Mouse (Mus musculus) T-cell, adult 2 months (primary cell): ENCODE data around the gene Trim63.

Experiments used
- DNase-seq: peaks from one replicate; pipeline ENCODE4 v3.0.0; 2022; ENCODE audit warnings: low spot score

Trim63 gene

DNA sequence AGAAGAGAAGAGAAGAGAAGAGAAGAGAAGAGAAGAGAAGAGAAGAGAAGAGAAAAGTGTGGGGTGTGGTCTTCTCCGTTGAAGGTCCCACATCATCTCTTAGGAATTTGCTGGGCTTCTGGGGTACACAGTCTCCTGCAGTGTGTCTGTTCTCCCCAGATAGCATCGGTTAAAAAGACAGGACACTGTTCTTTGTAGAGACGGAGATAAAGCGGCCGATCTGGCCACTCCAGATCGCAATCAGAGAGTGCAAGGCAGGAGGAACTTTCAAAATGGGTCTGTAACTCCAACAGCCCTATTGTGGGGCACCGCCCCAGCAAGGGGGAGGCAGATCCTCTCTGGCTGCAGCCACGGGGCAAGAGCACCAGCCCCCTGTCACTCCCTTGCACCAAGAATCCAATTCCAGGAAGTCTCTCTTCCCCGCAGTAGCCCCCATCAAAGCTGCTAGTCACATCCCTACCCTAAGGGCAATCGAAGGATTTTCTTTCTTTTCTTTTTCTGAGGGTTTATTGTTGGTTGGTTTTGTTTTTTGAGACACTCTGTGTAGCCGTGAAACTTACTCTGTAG lies 27.4 kb downstream of the Trim63 start:
- DNase-seq: no peak

DNA sequence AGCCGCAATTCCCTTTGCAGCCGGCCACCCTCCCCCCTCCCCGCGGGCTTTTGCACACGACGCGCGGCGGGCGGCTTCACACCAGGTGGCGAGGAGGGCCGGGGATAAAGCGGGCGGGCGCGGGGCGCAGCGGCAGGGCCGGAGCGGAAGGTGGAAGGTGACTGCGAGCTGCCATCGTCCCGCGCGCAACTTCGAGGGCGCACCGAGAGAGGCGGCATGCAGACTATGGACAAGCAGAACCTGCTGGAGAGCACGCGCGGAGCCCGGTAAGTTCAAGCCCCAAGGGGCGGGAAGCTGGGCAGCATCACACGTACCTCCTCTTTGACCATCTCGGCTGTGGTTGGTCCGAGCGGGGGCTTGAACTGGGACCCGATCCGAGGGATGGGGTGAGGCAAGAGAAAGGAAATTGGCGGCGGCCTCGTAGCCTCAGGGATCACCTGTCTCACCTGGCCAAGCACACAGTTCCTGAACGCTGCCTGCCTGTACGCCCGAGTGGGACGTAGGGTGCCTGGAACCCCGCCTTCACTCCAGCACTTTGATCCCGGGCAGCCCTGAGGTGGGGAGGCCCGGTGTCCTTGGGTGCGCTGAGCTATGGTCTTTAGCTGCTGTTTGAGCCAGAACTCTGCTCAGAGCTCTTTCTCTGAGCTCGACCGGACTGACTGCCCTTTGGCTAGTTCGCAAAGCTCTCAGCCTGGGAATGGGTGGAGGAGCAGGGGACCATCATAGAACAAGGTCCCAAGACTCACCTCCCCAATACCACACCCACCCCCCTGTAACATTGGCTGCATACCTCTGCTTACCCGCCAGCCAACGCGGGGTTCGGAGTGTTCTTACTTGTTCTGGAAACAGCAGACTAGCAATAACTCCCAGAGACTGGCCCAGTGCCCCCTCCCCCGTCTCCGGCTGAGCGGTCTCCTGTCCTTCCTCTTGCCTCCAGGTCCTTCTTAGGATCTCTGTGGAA lies 28.4 kb downstream of the Trim63 start, which contains the start of gene Slc30a2:
Gene Slc30a2 (plus strand): TSS at position 111 of the 961 bp plus-strand sequence.
- DNase-seq: no peak

DNA sequence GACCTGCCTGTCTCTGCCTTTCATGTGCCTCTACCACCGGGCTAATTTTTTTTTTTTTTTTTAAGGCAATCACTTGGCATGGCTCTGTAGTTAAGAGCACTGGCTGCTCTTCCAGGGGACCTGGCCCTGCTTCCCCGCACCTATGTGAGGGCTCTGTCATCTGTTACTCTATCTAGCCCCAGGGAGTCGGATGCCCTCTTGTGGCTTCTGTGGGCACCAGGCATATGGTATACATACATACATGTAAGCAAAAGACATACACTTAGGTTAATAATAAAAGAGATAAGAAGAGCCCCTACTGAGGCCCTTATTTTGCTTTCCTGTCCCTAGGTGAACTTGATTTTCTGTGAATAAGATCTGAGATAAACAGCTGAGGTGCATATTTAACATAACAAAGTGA lies 29.7 kb downstream of the Trim63 start:
- DNase-seq: no peak

DNA sequence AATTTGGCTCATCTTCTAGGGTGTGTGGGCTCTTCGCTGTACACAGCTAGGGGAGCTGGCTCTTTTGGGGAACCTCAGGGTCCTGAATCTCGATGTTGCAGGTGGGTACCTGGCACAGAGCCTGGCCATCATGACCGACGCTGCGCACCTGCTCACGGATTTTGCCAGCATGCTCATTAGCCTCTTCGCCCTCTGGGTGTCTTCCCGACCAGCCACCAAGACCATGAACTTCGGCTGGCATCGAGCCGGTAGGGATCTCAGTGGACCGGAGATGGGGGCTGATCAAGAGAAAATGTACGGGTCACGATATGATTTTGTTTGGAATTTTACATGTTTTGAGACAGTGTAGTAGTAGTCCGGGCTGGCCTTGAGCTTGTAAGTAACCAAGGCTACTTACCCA lies 30.9 kb downstream of the Trim63 start:
- DNase-seq: no peak

DNA sequence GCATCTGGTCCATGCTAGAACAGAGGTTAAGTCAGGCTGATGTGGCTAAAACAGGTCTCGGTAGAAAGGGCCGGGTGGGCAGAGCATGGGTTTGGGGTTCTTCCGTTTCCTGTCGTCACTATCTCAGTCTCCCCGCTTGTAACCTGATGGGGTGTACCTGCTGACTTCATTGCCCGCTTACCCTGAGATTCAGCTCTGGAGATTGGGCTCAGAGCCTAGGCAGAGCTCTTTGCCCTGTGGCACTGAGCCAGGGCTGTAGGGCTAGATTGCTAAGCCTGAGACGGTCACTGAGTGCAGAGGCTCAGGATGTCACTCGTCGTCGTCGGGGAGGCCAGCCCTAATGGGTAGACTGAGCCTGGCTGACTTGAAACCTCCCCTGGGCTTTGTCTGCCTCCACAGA lies 33.2 kb downstream of the Trim63 start:
- DNase-seq: no peak

DNA sequence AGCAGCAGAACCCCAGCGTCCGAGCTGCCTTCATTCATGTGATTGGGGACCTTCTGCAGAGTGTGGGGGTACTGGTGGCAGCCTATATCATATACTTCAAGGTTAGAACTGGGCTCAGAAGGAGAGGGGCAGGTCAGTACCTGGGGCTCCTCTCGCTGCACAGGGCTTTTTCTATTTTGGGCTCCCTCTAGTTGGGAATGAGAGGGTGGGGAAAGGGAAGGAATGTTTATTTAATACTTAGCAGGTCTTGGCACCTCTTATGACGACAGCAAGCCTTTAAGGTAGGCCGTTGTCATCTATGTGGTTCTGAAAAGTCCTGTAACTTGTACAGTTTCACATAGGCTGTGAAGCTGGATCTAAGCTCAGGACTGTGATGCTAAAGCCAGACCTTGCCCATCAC lies 33.6 kb downstream of the Trim63 start:
- no peak for DNase-seq

DNA sequence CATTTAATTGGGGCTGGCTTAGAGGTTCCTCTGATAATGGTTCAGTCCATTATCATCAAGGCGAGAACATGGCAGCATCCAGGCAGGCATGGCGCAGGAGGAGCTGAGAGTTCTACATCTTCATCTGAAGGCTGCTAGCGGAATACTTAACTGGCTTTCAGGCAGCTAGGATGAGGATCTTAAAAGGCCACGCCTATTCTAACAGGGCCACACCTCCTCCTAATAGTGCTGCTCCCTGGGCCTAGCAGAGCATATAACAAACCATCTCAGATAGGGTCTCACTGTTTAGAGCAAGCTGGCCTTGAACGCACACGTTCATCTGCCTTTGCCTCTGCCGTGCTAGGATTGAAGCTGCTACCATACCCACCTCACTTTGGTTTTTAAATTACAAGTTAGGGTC lies 34.9 kb downstream of the Trim63 start:
- no peak for DNase-seq

DNA sequence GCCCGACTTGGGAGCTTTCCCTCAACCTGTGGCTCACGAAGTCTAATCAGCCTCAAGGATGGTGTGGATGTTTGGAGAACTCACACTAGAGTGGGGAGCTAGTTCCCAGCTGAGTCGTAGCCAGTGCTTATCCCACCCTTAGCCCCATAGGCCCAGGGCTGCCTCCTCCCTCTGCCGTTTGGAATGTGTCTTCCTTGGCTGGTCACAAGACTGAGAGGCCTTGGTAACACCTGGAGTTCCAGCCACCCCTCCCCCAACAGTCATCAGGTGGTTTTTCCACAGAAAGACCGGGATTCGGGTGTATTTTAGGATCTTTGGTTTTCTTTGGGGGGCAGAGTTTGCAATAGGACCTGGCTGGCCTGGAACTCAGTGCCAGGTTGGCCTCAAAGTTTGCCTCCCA lies 35.7 kb downstream of the Trim63 start:
- DNase-seq: no peak

DNA sequence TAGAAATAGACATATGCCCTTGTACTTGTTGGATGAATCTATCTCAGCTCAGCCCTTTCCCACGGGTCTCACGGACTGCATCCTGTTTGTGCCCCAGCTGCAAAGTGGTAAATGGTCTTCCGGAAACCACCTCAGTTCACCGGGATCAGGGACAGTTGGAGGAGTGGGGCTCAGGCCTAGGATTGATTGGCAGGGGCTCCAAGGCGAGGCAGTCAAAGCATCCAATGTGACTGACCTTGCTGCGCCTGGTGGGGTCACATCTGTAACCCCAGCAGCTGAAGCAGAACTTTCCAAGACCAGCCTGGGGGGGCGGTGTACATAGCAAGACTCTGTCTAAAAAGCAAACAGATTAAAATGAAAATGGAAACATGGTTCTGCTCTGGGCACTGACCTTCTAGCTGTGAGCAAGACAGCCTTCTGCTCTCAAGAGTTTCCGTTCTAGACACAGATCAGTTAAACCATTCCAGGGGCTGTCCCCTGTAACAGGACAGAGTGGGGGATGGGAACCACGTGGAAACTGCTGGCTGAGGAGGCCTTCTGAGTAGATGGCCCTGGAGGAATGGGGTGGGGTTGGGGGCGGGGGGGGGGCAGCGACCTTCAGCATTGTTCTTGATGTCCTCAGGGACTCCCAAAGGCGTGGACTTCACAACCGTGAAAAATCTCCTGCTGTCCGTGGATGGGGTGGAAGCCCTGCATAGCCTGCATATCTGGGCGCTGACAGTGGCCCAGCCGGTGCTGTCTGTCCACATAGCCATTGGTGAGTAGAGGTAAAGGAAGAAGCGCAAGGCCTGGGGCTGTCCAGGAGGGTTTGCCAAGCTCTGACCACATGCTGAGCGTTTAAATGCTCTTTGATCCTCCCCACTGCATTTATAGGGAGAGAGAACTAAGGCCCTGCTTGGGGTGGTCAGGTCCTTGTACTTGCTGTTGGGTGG lies 36.7 kb downstream of the Trim63 start:
- DNase-seq: no peak

DNA sequence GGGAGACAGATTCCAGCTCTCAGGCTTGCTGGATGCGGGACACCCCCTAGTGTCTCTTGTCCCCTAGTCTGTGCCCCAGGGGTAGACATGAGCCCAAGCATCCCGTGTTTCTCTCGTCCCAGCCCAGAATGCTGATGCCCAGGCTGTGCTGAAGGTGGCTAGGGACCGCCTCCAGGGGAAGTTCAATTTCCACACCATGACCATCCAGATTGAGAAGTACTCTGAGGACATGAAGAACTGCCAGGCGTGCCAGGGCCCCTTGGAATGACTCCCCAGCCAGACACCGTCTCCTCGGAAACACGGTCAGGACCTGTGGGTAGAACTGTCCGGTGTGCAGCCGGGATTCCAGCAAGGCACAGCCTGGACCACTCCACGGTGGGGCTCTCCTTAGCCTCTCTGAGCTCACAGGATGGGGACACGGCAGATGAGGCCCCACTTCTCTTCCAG lies 37.4 kb downstream of the Trim63 start:
- DNase-seq: no peak

DNA sequence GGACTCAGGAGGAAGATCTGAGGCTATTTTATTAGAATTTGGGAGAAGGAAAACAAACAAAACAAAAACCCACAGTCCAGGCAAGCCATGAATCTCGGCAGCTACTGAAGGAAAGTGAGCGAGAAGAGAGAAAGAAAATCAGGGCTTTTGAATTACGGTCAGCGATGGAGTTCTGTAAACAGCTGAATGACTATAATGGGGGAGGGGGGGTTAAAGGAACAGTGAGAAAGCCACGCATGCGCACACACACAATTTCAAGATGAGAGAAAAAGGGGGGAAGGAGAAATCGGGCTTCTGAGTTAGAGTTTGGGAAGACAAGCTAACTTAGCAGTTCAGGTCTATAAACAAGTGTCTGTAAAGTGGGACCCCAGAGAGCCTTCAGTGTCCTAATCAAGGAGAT lies 38.0 kb downstream of the Trim63 start:
- no peak for DNase-seq

DNA sequence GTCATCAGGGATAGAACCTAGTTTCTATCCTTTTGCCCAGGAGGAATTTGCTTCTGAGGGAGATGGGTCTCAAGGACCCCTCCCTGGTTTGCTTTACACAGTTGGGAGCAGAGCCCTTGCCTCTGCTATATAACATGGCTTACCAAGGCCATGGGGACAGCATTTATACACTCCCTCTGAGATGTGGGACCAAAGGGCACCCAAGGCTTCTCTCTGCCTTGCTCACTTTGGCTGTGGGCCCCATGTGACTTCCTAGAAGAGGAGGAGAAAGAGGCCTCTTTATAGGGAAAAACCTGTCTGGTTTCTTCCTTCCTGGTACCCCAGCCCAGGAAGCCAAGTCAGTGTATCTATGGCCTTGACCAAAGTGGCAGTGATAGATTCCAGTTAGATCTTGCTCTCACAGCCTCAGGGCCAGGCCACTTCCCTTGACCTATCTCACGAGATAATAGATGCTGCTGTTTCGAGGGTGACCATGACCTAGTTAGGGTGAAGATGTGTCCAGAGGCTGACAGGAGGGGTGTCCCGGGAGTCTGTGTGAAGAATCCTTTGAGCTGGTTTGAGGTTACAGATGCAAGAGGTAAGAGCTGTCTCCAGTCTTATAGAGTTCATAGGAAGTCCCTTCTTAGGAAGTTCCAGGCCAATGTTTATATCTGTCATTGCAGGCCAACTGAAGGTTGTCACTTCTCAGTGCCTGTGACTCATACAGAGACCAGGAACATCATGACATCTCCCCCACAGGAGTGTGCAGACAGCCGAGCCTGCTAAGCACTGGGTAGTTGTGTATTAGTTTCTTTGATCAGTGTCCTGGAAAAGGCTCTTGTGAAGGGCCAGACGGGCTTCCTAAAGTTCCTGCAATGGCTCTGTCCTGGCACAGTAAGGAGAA lies 38.8 kb downstream of the Trim63 start:
- DNase-seq: no peak

DNA sequence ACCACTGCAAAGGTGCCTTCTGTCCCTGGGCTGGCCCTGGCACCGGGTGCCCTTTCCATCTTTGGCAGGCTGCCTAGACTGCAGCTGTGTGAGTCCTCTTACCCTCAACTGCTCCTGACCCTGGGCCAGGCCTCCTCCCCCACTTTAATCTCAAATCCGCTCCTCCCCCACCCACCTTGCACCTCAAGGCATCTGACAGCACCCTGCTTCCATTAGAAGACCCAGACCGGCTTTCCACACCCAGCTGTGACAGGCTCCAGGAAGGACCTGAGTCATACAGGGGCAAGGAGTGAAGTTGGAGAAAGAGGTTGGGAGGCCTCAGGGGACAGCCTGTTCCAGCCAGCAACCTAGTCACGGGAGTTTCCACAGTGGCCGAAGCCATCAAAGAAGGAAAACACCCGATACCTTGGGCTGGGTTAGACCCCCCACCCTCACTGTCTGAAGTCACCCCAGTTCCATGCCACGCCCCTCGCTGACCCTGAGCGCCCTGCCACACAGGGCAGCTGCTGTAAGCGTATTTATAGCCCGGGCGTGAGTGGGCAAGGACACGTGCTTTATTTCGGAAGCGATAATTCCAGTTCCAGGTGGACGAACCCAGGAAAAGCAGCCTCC lies 41.0 kb downstream of the Trim63 start:
- no peak for DNase-seq

DNA sequence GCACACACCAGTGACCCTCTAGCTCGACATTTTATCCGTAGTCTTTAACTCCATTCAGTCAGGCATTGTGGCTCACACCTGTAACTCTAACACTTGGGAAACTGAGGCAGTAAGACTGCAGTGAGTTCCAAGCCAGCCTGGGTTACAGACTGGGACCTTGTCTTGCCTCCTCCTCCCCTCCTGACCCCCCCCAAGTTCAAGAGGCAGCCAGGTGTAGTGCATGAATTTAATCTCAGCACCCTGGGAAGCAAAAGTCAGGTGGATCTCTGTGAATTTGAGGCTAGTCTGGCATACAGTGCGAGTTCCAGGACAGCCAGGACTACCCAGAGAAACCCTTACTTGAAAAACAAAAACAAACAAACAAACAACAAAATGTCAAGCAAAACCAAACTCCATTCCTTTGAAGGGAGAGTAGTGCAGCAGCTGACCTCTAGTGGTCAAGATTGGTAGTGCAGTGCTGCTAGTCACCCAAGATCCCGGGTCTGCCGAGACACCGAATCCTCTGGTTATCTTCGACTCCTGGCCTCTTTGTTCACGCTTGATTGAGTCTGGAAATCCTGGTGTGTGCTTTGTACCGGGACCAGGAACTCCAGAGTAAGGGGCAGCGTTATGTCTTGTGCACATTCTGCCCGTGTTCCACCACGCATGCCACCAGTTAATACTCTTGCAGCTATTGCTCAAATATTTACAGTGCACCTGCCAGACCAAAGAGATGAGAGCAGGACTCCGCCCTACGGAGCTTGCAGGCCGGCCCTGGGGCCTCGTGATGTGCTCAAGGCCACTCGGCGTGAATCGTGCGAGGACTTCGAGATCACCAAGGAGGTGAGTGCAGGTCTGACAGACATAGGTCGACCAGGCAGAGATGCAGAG lies 41.9 kb downstream of the Trim63 start:
- DNase-seq: peak; percentile 47

DNA sequence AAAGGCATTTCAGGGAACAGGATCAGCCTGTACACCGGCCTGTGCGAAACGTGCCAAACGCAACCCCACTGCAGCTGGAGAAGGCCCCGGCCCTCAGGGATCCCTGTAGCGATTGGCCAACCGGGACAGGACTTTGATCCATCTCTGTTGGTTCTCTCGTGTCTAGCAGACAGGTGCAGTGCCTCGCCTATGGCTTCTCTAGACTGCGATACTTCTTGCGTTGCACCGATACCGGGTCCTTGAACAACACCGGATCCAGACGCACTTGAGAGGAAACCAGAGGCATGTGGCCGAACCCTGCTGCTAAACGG lies 42.5 kb downstream of the Trim63 start:
- DNase-seq: no peak

DNA sequence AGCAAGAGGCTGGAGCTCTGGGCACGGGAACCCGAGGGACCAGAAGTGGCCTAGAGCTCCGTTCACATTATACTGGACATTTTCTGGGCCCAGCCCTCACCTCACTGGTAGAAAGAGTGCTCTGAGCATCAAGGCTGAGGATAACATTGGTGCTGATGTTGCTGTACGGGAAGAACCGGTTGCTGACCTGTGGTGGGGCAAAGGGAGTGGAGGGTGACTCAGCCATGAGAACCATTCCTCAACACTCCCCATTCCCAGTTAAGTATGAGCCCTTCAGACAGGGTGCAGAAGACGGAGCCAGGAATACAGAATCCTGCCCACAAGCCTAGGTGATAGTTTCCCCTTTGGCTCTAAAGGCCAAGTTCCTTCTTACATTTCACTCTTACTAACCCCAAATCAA lies 44.7 kb downstream of the Trim63 start:
- no peak for DNase-seq

DNA sequence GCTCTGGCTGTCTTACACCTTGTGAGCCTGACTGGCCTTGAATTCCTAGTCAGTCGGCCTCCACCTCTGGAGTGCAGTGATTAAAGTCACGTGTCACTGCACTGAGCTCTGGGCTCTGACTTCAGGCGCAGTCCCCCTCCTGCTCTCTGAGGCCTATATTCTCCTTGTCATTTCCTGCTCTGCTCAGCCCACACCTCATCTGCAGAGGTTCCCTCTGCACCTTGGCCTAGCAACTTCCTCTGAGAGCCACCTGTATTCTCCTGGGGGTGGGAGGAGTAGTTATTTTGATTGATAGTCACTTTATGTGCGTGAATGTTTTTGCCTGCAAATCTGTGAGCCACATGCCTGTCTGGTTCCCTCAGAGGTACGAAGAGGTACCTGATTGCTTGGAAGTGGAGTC lies 46.3 kb downstream of the Trim63 start:
- DNase-seq: peak; percentile 65

DNA sequence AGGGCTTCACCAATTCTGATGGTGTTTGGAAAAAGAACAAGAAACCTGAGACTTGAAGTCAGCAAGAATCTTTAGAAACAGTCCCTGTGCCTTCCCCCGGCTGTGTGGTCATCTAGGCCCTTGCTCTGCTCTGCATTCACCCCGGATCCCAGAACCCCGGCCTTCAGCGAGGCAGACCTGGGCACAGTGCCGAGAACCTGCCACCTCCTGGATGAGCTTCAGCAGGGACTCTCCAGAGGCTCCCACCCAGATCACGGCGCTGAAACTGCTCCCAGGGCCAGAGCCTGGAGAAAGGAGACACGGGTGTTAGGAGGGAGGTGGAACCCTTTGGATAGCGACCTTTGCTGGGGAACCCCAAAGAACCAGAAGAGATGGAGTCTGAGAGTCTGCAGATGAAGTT lies 47.2 kb downstream of the Trim63 start:
- DNase-seq: no peak

DNA sequence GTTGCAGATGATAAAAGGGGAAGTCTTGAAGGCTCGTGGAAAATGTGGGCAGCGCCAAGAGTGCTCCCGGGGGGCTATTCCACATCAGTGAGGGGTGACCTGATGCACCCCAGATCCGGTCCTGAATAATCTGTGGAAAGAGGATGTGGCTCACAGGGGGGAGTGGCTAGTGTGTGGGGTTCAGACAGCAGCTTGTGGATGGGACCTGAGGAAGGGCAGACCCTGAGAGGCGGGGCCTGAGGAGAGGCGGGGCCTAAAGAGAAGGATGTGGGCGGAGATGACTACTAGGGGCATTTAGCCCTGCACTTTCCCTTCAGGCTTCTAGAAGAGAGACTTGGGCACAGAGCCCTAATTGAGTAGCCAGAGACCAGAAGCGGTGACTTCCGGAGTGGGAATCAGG lies 47.7 kb downstream of the Trim63 start:
- peak; percentile 72 for DNase-seq

DNA sequence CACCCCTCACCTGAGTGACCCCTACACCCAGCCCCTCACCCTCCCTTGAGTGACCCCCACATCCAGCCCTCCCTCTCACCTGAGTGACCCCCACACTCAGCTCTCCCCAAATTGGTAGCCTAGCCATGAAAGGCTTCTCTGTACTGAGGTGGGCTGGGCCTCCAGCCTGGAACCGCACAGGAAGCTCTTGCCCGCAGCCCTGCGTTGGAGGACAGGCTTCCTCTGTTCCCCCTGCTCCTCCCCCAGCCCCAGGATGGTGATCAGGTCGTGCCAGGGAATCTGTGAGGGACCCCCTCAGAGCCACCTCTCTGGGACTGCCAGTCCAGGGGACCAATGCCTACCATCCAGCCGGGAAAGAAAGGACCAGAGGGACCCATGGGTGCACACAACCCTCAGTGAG lies 50.4 kb downstream of the Trim63 start:
- DNase-seq: peak; percentile 33
